Mouse (Mus musculus): ENCODE results near the gene Olfr1356. TPM values are rescaled to one million over a fixed set of nuclear protein-coding genes. Genes with fewer than 3 reads are reported as not detected.
"Not testable (repeated sequence)": the region's sequence is repeated elsewhere in the genome, so short reads cannot be mapped to it uniquely, and the experiment has no call there.

The Olfr1356 gene
- not detected for total RNA-seq (2021)
- not detected in 2 replicates for polyA plus RNA-seq (2012; rRNA removed)
- long read RNA-seq, result 0 reads

DNA sequence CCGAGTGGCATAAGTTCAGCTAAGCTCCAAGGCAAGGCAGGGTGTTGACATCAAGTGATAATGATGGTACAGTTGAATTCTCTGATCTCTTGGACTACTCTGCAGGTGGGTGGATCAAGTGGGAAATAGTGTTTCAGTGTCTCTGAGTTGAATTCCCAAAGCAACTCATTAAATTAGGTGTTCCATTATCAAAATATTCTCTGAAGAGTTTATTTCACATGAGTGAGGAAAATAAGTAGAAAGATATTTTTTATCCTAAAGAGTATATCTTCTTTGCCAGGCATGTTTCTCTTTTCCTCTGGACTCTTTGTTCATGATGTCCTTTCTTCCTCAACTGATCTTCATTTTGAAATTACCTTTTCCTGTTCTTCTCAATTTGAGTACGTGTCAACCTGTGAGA, at the start of gene Olfr1356:
Gene Olfr1356 (minus strand): TSS at position 101 of the 400 bp plus-strand sequence.
- DNase-seq, result no peak

DNA sequence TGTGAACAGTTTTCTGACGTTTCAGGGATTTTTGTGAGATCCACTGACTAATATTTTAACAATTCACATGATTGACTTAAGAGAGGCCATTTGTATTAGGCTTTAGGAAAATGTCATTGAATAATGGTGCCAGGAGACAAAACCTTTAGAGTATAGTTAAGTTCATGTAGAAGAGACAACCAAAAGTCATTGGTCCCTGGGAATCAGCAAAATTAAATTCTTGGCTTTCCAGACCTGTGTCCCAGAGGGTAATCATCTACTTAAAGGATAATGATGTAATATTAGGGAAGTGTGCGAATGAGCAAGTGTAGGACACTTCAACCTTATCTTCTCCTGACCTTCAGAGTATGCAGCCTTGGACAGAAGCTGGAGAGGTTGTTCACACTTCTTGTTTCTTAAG, 23.3 kb upstream of the Olfr1356 start, which contains the start of gene Olfr1355:
Gene Olfr1355 (plus strand): TSS at position 301 of the 400 bp plus-strand sequence.
- no peak for DNase-seq

DNA sequence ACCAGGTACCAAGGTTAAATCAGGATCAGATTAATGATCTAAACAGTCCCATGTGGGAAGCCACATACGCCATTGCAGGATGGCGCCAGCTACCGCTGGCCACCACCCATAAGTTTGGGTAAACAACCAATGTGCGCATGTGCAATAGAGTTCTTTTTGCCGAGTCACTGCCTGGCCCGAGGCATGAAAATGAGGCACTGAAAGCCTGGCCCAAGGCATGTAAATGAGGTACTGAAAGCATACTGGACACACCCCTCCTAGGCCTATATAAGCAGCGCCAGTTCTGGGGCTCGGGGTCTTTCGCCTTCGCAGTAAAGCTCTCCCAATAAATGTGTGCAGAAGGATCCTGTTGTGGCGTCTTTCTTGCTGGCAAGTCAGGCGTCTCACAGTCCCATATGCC, 11.5 kb downstream of the Olfr1356 start:
- not testable (repeated sequence) for DNase-seq

DNA sequence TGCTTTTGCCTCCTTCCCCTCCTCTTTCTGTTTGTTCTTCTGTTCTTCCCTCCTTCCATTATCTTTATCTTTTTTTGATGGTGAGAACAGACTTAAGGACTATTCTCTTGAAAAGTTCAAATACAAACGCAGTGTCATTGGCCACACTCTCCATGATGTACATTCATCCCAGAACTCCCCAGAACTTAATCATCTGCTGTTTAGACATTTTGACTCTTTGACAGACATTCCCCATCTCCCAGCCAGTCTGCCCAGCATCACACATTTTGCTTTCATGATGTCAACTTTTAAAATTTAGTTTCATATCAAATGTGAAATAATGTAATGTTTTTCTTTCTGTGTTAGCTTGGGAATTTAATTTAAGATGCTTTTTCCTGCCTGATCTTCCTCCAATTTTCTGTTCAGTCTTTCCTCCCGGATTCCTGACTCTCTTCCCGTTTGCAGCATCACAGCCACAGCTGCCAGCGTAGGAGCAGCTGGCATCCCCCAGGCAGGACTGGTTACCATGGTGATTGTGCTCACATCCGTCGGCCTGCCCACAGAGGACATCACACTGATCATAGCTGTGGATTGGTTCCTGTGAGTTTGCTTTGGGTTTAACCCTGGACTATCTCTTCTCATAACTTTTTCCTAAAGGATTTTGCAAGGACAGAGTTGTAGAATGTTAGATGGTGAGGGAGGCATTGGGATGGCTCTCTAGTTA, 39.5 kb downstream of the Olfr1356 start:
- no peak for DNase-seq

DNA sequence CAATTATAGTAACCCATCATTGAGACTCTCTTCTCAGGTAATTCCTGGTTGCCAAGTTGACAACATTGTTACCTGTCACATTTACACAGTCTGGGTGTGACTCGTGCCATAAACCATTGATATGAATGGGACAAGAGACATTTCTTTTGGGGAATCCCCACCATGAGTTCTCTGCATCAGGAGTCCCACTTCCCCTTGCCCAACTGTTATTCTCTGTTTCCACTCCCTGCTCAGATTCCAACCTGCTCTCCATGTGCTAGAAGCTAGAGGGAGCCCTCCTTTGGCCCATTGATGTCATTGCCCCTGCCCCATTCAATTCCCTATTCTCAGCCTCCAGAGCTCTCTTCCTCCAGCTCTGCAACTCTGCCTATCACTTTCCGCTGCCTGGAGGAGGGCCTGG, 50.5 kb downstream of the Olfr1356 start:
- DNase-seq, result no peak

Other genes starting within 250 kb of the Olfr1356 start
- gene Olfr1357, start 234.1 kb downstream of the Olfr1356 start, total RNA-seq (2021), result not detected
- not detected in 2 replicates for gene Olfr1357, start 234.1 kb downstream of the Olfr1356 start, polyA plus RNA-seq (2012; rRNA removed)
- not detected for gene Casp14, start 133.9 kb downstream of the Olfr1356 start, total RNA-seq (2021)
- gene Casp14, start 133.9 kb downstream of the Olfr1356 start, polyA plus RNA-seq (2012; rRNA removed), result not detected in 2 replicates
- gene Ccdc105, start 99.1 kb downstream of the Olfr1356 start, total RNA-seq (2021), result not detected
- 0.07 TPM in 1 of 2 replicates, not detected in the other for gene Ccdc105, start 99.1 kb downstream of the Olfr1356 start, polyA plus RNA-seq (2012; rRNA removed)
- gene Slc1a6, start 71.7 kb downstream of the Olfr1356 start, total RNA-seq (2021), result under 1 TPM in 1 of 2 experiments, not detected in 1; 0.21 TPM
- 0.04 and 0.57 TPM in 2 replicates for gene Slc1a6, start 71.7 kb downstream of the Olfr1356 start, polyA plus RNA-seq (2012; rRNA removed)
- gene Olfr1355, start 23.4 kb upstream of the Olfr1356 start, total RNA-seq (2021), result not detected
- gene Olfr1355, start 23.4 kb upstream of the Olfr1356 start, polyA plus RNA-seq (2012; rRNA removed), result not detected in 2 replicates
- gene Olfr1354, start 61.0 kb upstream of the Olfr1356 start, total RNA-seq (2021), result not detected
- not detected in 2 replicates for gene Olfr1354, start 61.0 kb upstream of the Olfr1356 start, polyA plus RNA-seq (2012; rRNA removed)
- not detected for gene Olfr8, start 98.5 kb upstream of the Olfr1356 start, total RNA-seq (2021)
- not detected in 2 replicates for gene Olfr8, start 98.5 kb upstream of the Olfr1356 start, polyA plus RNA-seq (2012; rRNA removed)
- gene Olfr1353, start 111.1 kb upstream of the Olfr1356 start, total RNA-seq (2021), result not detected
- gene Olfr1353, start 111.1 kb upstream of the Olfr1356 start, polyA plus RNA-seq (2012; rRNA removed), result not detected in 2 replicates
- not detected for gene Olfr1352, start 128.9 kb upstream of the Olfr1356 start, total RNA-seq (2021)
- gene Olfr1352, start 128.9 kb upstream of the Olfr1356 start, polyA plus RNA-seq (2012; rRNA removed), result not detected in 2 replicates
- gene Olfr1351, start 160.3 kb upstream of the Olfr1356 start, total RNA-seq (2021), result not detected
- gene Olfr1351, start 160.3 kb upstream of the Olfr1356 start, polyA plus RNA-seq (2012; rRNA removed), result not detected in 2 replicates
- gene Olfr57, start 176.6 kb upstream of the Olfr1356 start, total RNA-seq (2021), result not detected
- gene Olfr57, start 176.6 kb upstream of the Olfr1356 start, polyA plus RNA-seq (2012; rRNA removed), result not detected in 2 replicates
- 10 to 100 TPM; 11.4 to 13.5 TPM for gene 2610008E11Rik, start 245.4 kb upstream of the Olfr1356 start, total RNA-seq (2021)
- gene 2610008E11Rik, start 245.4 kb upstream of the Olfr1356 start, polyA plus RNA-seq (2012; rRNA removed), result 0.32 and 0.83 TPM in 2 replicates